Mouse (Mus musculus): ENCODE results near the gene Cables2.

The Cables2 gene

DNA sequence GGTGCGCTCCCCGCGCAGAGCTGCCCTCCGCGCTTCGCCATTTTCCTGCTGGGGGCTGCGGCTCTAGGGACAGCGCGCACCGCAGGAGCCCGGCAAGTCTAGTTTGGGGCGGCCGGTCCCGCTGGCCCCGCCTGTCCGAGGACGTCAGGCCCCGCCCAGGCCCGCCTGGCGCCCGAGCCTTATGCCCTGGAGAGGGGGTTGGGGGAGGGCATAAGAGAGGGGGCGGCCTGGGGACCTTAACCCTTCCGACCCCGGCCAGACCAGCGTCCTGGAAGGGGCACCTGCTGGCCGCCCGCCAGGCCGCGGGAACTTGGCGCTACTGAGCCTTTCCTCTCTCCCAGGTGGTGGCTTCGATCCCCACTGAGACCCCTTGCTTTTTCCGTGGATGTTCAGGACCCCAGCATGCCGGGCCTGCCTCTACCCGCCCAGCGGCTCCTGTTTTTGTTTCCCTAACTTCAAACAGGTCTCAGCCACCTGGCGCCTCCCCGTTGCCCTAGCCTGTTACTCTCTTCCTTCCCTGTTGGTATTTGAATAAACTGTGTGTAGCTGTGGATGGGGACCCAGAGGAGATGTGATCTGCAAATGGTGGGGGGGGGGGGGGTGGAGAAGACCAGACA lies 47.4 kb downstream of the Cables2 start, which contains the start of gene Lama5:
Lama5 (minus strand) TSS at position 98 of the 617 bp plus-strand sequence.
- DNase-seq (ENCODE audit: low read depth): no peak

GRCm38 (mm10) chr2:180225044-180225761 lies 48.1 kb downstream of the Cables2 start:
- DNase-seq (ENCODE audit: low read depth): no peak

DNA sequence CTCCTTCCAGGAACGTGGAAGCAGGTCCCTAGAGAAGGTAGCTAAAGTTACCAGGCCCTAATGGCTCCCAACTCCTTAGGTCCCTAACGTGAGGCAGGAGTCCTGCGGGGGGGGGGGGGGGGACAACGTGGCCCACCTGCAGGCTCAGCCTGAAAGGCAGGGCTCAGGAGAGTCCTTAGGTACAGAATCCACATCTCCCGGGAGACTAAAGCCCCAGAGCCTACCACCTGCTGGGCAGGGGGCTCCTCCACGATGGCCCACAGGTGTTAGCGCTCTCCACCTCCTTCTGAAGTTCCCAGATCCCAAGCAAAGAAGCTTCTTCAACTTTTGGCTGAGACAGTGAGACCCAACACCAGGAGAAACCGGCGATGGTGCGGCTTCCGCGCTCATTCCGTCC lies 48.7 kb downstream of the Cables2 start:
- DNase-seq (ENCODE audit: low read depth): no peak

- no peak for DNase-seq (ENCODE audit: low read depth)
These were observed 51.0 kb downstream of the Cables2 start for GRCm38 (mm10) chr2:180222250-180222649.

- DNase-seq (ENCODE audit: low read depth): no peak
These were observed 52.2 kb downstream of the Cables2 start for GRCm38 (mm10) chr2:180221051-180221450.

- no peak for DNase-seq (ENCODE audit: low read depth)
These were observed 53.1 kb downstream of the Cables2 start for GRCm38 (mm10) chr2:180220165-180220564.

DNA sequence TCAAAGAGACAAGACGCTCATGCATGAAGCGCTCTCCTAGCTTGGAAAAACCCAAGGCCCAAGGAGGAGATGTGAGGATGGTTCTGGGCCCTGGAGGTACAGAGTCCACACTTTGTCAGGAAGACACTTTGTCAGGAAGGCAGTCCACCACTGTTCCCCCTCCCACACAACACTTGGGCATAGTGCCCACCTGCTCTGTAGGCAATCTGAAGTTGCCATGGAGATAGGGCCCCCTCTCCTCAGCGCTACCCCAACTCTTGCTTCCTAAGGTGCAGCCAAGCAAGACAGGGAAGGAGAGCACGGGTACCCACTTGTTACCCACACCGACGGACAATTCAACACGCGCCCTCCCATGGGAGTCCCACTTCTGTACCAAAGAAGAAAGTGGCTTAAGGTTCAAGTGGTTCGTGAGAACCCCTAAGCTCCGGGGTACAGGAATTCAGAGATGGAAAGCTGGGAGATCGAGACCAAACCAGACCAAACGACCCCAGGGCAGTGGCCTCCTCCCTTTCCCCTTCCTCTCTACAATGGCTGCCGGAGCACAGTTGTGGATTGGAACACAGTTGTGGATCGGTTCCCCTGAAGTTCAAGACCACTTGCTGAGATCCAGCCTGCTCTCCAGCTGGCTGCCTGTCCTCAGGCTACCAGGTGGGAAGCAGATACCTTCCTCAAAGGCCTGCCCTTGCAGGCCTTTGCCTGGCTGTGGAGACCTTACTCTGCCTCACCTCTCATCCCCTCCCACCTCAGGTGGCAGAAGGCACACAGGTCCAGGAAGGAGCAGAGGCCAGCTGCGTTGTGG lies 54.0 kb downstream of the Cables2 start:
- no peak for DNase-seq (ENCODE audit: low read depth)

- DNase-seq (ENCODE audit: low read depth): no peak
These were observed 54.6 kb downstream of the Cables2 start for GRCm38 (mm10) chr2:180218677-180219076.

DNA sequence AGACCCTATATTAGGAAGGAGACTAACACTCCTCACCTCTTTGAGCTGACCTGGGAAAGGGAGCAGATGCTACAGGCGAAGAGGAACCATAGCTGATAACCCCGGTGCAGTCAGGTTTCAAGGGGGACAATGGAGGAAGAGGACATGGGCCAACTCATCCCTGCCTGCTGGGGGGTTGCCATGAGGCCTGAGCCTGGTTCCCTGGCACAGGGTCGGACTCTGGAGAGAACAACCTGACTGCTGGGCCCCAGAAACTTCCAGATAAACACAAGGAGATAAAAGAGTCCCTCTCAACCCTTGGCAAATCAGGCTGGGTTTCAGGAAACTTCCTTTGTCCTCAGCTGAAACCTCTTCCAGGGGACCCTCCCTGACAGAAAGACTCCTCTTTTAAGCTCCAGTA lies 55.1 kb downstream of the Cables2 start:
- DNase-seq (ENCODE audit: low read depth): no peak

DNA sequence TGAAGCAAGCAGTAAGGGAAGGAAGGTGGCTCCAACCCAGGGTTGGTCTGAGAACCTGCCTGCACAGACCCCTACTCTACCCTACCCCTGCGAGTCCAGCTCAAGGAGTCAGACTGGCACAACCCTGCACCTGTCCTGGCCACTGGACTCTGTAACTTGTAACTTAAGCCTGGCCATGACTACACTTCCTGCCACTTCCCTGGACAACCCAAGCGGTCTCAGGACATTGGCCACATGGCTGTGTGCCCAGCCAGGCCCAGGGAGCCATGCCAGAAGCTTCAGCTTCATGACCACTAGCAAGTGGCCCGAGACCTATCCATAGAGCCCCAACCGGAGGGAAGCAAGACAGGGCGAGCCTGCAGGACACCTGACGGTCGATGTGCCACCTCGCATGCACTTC lies 55.7 kb downstream of the Cables2 start:
- DNase-seq (ENCODE audit: low read depth): no peak

DNA sequence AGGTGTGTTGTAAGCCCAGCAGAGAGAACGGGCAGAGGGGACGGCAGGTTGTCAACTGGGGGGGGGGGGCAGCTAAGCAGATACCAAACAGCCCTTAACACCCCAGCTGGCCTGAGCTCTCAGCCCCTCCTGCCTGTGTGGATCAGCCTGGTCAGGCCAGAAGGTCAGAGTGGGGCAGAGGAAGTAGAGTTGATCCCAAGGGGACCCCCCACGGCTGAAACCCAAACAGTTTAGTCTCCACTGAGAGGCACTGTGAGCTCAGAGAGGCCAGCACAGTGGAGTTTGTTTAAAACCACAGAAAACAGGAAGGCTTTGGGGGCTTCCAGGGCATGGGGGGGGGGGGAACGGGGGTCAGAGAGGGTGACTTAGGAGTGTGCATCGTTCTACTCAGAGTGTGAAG lies 56.4 kb downstream of the Cables2 start:
- DNase-seq (ENCODE audit: low read depth): no peak

GRCm38 (mm10) chr2:180215951-180216350 lies 57.3 kb downstream of the Cables2 start:
- no peak for DNase-seq (ENCODE audit: low read depth)

DNA sequence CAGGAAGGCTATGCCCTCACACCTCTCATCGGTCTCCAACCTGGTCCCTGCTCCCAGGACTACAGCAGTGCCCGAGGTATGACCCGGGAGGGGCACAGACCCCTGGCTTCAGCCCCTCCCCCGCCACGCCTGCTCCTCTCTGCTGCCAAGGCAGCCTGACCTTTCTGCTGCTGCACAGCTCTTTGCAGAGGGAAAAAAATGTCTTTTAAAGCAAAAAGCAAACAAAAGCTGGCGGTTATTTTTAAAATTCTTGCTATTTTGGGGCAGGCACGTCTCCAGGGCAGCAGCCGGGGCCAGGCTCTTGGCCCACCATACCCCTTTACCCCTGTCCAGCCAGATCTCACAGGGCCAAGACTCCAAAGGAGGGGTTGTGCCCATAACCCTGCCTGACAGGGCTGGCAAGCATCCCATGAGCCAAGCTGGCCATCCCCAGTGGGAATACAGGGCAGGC lies 58.3 kb downstream of the Cables2 start:
- no peak for DNase-seq (ENCODE audit: low read depth)

- no peak for DNase-seq (ENCODE audit: low read depth)
These were observed 58.8 kb downstream of the Cables2 start for GRCm38 (mm10) chr2:180214352-180214978.

- no peak for DNase-seq (ENCODE audit: low read depth)
These were observed 61.0 kb downstream of the Cables2 start for GRCm38 (mm10) chr2:180212255-180212654.

DNA sequence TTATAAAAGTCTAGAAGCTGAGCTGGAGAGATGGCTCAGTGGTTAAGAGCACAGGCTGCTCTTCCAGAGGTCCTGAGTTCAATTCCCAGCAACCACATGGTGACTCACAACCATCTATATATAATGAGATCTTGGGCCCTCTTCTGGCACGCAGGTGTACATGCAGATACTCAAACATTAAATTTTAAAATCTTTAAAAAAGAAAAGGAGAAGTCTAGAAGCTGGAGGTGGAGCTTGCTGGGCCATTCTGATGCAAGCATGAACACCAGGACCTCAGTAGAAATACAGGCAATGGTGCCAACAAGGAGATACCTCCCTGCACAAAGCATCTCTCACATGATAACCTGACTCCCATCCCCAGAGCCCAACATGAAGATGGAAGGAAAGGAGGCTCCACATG lies 64.3 kb downstream of the Cables2 start:
- no peak for DNase-seq (ENCODE audit: low read depth)
